Mouse (Mus musculus): Measurements from ENCODE around the gene Slc17a9. TPM values are rescaled to one million over a fixed set of nuclear protein-coding genes. Genes with fewer than 3 reads are reported as not detected.

Slc17a9 gene
- polyA plus RNA-seq, 1 experiment = 6.7 TPM

DNA sequence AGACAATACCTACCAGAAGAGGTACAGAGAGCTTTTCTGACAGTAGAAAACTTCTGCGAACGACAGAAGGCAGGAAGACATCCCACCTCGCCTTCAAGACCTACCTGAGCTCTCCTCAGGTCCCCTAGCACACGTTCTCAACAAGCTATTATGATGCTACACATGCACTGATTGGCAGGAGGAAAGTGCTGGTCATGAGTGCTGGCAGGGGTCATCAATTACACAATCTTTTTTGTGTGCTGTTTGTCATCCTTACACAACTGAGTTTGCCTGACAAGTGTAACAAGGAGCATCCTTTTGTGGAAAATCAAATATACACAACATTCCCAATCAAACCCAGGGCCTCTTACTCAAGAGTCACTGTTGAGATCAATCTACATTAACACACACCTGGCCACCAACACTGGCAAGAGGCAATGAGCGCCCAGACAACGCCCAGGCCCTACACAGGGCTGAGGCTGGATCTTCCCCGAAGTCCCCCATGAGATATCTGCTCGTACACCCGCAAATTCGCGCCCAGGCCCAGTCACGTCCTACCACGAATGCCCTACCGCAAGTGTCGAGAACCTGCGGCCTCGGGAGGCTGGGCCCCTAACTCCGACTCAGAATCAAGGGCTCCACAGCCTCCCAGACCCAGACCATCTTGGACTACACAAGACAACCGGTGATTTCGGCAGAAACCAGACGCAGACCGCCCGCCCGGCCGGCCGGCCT, 23.9 kb upstream of the Slc17a9 start:
- Histone ChIP-seq H3K4me1 (ENCODE audit: control insufficient read depth, insufficient read depth, low read length) (peaks cover 62% of the 10 kb centered on the region), H3K27ac (ENCODE audit: insufficient read depth, low read depth, low read length) (peak overlapping the region; percentile 90), H3K4me3 (ENCODE audit: insufficient read depth, low read length) (peak overlapping the region; percentile 88)
- TF ChIP-seq POLR2A (IDR thresholded peaks at IDR 0.05; ENCODE audit: borderline replicate concordance, low read depth, low read length) (no peak), CTCF (IDR thresholded peaks at IDR 0.05; ENCODE audit: low read depth, low read length) (no peak)

DNA sequence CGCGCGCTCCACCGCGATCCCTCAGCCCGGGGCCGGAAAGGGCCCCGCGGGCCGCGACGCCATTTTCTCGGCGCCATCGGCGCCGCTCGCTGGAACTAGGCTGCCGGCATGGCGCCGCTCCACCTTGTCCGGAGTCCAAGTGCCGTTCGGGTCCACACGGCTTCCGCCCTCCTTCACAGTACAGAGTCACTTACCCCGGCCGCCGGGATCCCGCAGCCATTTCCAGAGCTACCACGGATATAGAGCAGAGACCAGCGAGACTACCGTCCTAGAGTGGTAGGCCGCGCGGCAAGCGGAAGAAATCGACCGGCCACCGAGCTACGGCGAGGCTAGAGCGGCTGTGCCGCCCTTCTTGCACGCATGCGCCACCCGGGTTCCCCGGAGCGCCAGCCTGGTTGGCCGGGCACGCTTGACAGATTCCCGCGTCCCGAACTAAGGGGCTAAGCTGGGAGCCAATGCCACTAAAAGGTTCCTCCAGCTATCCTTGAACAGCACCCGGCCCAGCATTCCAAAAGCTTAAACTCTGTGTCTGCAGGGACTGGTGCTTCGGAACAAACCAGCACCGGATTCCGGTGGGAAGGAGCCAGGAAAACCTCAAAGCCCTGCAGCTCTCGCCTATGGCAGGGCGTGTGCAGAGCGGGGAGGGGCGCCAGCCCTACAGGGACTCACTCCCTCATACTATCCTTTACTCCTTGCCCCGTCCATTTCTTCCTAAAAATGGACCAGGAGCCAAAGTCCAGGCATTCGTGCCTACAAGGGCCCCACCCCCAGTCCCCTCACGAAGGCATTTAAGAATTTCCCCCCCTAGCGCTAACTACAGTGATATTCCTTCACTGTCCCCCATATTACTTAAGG, 23.1 kb upstream of the Slc17a9 start:
- H3K4me1 ChIP-seq (ENCODE audit: control insufficient read depth, insufficient read depth, low read length) = peaks cover 58% of the 10 kb centered on the region
- H3K4me3 ChIP-seq (ENCODE audit: insufficient read depth, low read length) = peak overlapping the region; percentile 88
- TF ChIP-seq CTCF (IDR thresholded peaks at IDR 0.05; ENCODE audit: low read depth, low read length) = no peak
- no peak for TF ChIP-seq POLR2A (IDR thresholded peaks at IDR 0.05; ENCODE audit: borderline replicate concordance, low read depth, low read length)
- peak overlapping the region; percentile 90 for H3K27ac ChIP-seq (ENCODE audit: insufficient read depth, low read depth, low read length)

DNA sequence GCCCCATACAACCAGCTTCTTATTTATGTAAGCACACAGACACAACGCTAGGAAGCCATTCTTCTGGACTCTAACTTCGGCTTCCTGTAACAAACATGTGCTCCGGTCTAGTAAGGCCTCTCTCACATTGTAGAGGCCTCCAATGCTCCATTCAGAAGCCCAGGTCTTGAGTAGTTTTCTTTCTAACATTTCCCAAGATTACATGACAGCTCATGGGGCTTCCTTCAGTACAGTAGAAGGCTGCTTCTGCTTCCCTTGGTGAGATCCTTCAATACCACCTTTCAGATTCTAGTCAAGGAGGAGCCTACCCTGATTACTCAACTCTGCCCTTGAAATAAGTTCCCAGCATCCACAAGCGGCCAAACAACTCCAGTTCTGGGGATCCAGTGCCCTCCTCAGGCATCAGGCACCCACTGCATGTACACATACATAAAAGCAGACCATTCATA, 22.3 kb upstream of the Slc17a9 start:
- peak overlapping the region; percentile 90 for H3K27ac ChIP-seq (ENCODE audit: insufficient read depth, low read depth, low read length)
- TF ChIP-seq POLR2A (IDR thresholded peaks at IDR 0.05; ENCODE audit: borderline replicate concordance, low read depth, low read length) (no peak), CTCF (IDR thresholded peaks at IDR 0.05; ENCODE audit: low read depth, low read length) (no peak)
- H3K4me3 ChIP-seq (ENCODE audit: insufficient read depth, low read length) = peak overlapping the region; percentile 88
- H3K4me1 ChIP-seq (ENCODE audit: control insufficient read depth, insufficient read depth, low read length) = peaks cover 51% of the 10 kb centered on the region

DNA sequence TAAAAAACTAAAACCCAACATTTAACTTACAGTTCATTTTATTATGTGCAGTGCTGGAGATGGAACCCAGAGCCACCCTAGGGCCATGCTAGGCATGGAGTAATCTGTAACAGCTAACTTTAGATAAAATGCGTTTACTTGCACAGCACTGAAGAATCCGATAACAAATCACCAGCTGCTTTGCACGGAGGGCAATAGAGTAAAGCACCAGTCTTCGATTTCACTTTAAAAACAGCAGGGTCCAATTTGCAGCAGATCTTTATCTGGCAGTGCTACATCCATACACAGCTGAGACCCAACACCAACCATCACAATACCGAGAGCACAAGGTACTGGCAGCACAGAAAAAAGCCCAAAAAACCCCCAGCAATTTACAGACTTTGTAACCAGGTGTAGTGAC, 21.9 kb upstream of the Slc17a9 start:
- H3K4me3 ChIP-seq (ENCODE audit: insufficient read depth, low read length) = no peak overlapping the region
- TF ChIP-seq CTCF (IDR thresholded peaks at IDR 0.05; ENCODE audit: low read depth, low read length) (no peak), POLR2A (IDR thresholded peaks at IDR 0.05; ENCODE audit: borderline replicate concordance, low read depth, low read length) (no peak)
- no peak overlapping the region for H3K27ac ChIP-seq (ENCODE audit: insufficient read depth, low read depth, low read length)
- peaks cover 49% of the 10 kb centered on the region for H3K4me1 ChIP-seq (ENCODE audit: control insufficient read depth, insufficient read depth, low read length)

DNA sequence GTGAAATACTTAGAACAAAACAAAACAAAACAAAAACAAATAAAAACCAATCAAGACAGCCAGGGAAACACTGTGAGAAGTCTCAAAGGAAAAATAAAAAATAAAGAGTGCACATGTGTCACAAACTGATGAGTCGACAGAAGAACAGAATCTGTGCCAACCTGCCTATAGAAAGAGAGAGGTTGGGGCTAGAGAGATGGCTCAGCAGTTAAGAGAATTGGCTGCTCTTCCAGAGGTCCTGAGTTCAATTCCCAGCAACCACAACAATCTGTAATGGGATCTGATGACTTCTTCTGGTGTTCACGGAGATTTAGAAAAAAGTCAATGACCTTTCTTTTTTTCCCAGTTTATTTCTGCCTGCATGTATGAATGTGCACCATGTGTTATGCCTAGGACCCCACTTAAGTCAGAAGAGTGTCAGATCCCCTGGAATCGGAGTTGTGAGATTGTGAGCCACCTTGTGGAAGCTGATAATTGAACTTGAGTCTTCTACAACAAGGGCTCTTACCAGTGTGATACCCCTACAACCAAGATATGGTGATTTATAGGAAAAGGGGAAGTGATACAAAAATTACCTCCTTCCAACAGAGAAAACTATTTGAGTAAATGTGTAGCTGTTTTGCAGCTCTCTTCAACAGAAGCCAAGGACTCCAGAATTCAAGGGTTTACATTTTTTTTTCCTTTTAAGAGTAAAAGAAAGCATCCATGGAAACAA, 21.3 kb upstream of the Slc17a9 start:
- peaks cover 49% of the 10 kb centered on the region for H3K4me1 ChIP-seq (ENCODE audit: control insufficient read depth, insufficient read depth, low read length)
- TF ChIP-seq POLR2A (IDR thresholded peaks at IDR 0.05; ENCODE audit: borderline replicate concordance, low read depth, low read length) = no peak
- TF ChIP-seq CTCF (IDR thresholded peaks at IDR 0.05; ENCODE audit: low read depth, low read length) = no peak
- no peak overlapping the region for H3K4me3 ChIP-seq (ENCODE audit: insufficient read depth, low read length)
- H3K27ac ChIP-seq (ENCODE audit: insufficient read depth, low read depth, low read length) = 0 out of 2 replicates have a peak overlapping the region, but pooled peaks have one; percentile 11

DNA sequence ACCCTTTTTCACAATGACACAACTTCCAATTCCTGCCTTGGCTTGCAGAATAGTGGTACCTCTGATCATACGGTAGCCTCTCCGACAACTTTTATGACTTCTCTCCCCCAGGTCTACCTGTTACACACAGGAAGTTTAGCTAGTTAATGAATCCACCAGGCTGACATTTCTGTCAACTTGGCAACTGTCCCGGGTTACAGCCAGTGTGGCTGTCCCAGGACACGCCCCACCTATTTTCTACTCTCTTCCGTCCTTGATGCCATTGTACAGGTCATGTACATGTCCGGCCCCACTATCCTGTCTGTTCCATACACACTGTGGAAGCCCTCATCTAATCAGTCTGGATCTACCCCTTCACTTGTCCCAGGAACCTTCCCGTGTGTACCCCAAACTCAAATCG, 20.5 kb upstream of the Slc17a9 start:
- Histone ChIP-seq H3K4me1 (ENCODE audit: control insufficient read depth, insufficient read depth, low read length) (peaks cover 44% of the 10 kb centered on the region), H3K4me3 (ENCODE audit: insufficient read depth, low read length) (peak overlapping the region; percentile 7; the same call in 1 of the 2 replicates), H3K27ac (ENCODE audit: insufficient read depth, low read depth, low read length) (peak overlapping the region; percentile 43)
- TF ChIP-seq POLR2A (IDR thresholded peaks at IDR 0.05; ENCODE audit: borderline replicate concordance, low read depth, low read length) = no peak
- TF ChIP-seq CTCF (IDR thresholded peaks at IDR 0.05; ENCODE audit: low read depth, low read length) = no peak

DNA sequence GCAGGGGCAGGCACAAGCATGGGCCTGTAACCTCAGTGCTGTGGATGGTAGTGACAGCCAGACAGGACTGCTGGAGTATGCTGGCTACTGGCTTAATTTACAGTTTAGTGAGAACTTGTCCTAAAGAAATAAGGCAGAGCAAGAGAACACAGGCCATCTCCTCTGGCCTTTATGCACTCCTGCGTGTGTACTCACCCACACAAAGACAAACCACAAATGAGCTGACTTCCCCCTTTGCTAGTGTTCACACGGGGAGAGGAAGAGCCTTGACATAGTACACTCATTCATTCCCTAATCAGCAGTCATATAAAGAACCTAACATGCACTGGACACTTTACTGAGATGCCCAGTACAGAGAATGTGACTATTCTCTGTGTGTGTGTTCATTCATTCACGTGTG, 20.0 kb upstream of the Slc17a9 start:
- Histone ChIP-seq H3K4me1 (ENCODE audit: control insufficient read depth, insufficient read depth, low read length) (peaks cover 40% of the 10 kb centered on the region), H3K4me3 (ENCODE audit: insufficient read depth, low read length) (peak overlapping the region; percentile 7; the same call in 1 of the 2 replicates), H3K27ac (ENCODE audit: insufficient read depth, low read depth, low read length) (peak overlapping the region; percentile 43)
- no peak for TF ChIP-seq POLR2A (IDR thresholded peaks at IDR 0.05; ENCODE audit: borderline replicate concordance, low read depth, low read length)
- TF ChIP-seq CTCF (IDR thresholded peaks at IDR 0.05; ENCODE audit: low read depth, low read length) = no peak

DNA sequence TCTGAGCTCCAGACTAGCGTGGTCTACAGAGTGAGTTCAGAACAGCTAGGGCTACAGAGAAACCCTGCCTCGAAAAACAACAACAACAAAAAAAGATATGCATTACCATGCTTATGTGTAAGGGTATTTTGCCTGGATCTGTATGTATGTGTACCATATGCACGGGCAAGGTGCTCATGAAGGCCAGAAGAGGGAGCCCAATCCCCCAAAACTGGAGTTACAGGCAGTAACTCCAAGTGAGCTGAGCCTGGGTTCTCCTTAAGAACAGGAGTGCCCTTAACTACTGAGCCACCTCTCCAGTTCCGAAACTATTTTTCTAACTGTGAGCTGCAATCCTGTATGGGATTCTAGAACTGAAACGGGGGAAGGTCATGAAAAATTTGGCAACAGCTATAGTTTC, 19.1 kb upstream of the Slc17a9 start:
- TF ChIP-seq POLR2A (IDR thresholded peaks at IDR 0.05; ENCODE audit: borderline replicate concordance, low read depth, low read length) (no peak), CTCF (IDR thresholded peaks at IDR 0.05; ENCODE audit: low read depth, low read length) (no peak)
- Histone ChIP-seq H3K27ac (ENCODE audit: insufficient read depth, low read depth, low read length) (no peak overlapping the region), H3K4me3 (ENCODE audit: insufficient read depth, low read length) (no peak overlapping the region), H3K4me1 (ENCODE audit: control insufficient read depth, insufficient read depth, low read length) (peaks cover 36% of the 10 kb centered on the region)
